Mouse (Mus musculus): Measurements from ENCODE around the gene Ptcd3.
A peak's percentile ranks its signal among the peaks of the same experiment; 100 is the strongest.
"Not testable (repeated sequence)": the region's sequence is repeated elsewhere in the genome, so short reads cannot be mapped to it uniquely, and the experiment has no call there.

Ptcd3 gene

GRCm38 (mm10) chr6:71871396-71871795 is 37.2 kb downstream of the Ptcd3 start:
- no peak for DNase-seq (ENCODE audit: low spot score)

- peak; percentile 49 for DNase-seq (ENCODE audit: low spot score)
These were observed 39.7 kb downstream of the Ptcd3 start for GRCm38 (mm10) chr6:71868809-71869208.

GRCm38 (mm10) chr6:71867751-71868150 is 40.8 kb downstream of the Ptcd3 start:
- no peak for DNase-seq (ENCODE audit: low spot score)

GRCm38 (mm10) chr6:71846906-71847305 is 61.6 kb downstream of the Ptcd3 start:
- DNase-seq (ENCODE audit: low spot score), result not testable (repeated sequence)

- no peak for DNase-seq (ENCODE audit: low spot score)
These were observed 67.8 kb downstream of the Ptcd3 start for GRCm38 (mm10) chr6:71840597-71841290.

- DNase-seq (ENCODE audit: low spot score), result no peak
These were observed 68.7 kb downstream of the Ptcd3 start for GRCm38 (mm10) chr6:71839815-71840214.

GRCm38 (mm10) chr6:71836811-71837210 is 71.7 kb downstream of the Ptcd3 start:
- DNase-seq (ENCODE audit: low spot score), result no peak

- DNase-seq (ENCODE audit: low spot score), result peak; percentile 99
These were observed 77.0 kb downstream of the Ptcd3 start for GRCm38 (mm10) chr6:71831581-71831960.

GRCm38 (mm10) chr6:71830690-71831580 is 77.6 kb downstream of the Ptcd3 start, which contains the start of gene Immt:
Gene Immt (plus strand): TSS chr6:71831331.
- DNase-seq (ENCODE audit: low spot score), result peak; percentile 99
